Mouse (Mus musculus) layer of hippocampus, postnatal 36 days (tissue): ENCODE measurements around the gene Slc22a23. TPM values are rescaled to one million over a fixed set of nuclear protein-coding genes. Genes with fewer than 3 reads are reported as not detected.

Experiments
- DNase-seq, 2 experiments: peaks; one replicate each; pipeline ENCODE4 v3.0.0; 2022
- total RNA-seq, 2 experiments: library from RNA; stranded (reverse); gene quantifications; 2 replicates each; pipeline ENCODE4 v1.2.3; 2021

Gene Slc22a23
- total RNA-seq, 2 experiments from 2014 or later = 36.0 to 36.5 TPM

DNA sequence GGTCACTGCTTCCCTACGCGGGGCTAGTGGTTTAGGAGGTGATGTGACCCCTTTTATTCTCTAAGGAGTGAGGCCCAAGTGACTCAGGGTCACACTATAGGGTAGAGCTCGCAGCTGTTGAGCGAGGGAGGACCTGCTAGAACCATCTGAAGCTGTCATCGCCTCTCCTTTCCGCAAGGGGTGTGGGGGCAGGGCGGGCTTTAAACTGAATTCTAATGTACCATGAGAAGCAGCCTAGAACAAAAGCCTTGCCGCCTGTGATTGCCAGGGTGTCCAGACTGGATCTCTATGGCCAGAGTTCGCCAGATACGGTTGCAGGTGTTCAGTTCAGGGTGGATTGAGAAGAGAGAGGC is 213.3 kb downstream of the Slc22a23 start:
- peak; percentile 41 to 48 for DNase-seq

DNA sequence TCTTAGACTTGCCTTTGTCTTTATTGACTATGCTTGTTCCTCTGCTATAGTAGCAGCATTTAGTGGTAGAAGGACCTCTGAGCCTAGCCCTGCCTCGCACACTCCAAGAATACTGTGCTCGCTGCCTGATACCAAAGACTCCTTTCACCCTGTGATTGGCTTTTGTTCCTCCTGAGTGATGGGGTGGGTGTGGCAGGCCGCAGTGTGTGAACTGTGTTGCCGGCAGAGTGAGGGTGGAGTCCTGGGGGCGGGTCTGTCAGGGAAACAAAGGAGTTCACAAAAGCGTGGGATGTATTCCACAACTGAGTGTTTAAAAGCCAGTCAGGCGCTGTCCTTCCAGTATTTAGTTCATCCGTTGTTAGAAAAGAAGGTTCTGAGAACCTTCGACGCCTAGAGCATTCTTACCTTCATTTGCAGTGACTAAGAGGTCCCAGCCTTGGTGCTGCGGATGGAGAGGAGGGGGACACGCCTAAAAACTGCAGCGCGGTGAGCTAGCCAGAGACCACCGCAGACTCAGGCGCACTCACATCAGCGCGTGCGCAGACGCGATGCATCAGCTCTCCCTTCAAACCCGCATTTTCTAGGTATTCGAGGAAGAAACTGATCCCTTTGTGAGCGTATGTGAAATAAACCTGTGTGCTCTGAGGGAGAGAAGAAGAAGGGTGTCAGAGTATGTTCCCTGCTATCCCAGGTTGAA is 213.8 kb downstream of the Slc22a23 start:
- peak; percentile 51 to 62 for DNase-seq

DNA sequence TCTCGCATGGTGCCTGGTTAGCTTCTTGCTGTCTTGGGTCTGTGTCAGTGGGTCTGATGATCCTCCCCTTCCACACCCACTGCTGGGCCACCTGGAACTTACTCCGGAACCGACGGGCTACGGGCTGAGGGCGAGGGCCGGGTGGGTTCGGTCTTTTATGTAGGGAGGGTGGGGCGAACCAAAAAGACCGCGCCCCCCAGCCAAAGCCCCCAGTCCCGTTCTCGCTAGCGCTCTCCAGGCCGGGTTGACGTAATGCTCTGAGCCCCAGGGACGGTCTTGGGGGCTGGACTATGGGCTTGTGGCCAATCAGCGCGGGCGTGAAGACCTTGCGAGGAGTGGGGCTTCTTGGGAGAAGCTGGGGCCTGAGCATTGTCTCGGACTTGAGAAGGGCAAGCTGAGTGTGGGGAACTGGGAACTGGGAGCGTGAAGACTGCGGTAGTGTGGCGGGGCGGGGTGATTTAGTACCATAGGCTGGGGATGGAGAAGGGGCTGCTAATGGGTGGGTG is 214.7 kb downstream of the Slc22a23 start, which contains the start of gene Tubb2b:
Gene Tubb2b, minus strand, starts transcription at position 241 of the 506 bp plus-strand sequence.
- peak; percentile 77 to 82 for DNase-seq

DNA sequence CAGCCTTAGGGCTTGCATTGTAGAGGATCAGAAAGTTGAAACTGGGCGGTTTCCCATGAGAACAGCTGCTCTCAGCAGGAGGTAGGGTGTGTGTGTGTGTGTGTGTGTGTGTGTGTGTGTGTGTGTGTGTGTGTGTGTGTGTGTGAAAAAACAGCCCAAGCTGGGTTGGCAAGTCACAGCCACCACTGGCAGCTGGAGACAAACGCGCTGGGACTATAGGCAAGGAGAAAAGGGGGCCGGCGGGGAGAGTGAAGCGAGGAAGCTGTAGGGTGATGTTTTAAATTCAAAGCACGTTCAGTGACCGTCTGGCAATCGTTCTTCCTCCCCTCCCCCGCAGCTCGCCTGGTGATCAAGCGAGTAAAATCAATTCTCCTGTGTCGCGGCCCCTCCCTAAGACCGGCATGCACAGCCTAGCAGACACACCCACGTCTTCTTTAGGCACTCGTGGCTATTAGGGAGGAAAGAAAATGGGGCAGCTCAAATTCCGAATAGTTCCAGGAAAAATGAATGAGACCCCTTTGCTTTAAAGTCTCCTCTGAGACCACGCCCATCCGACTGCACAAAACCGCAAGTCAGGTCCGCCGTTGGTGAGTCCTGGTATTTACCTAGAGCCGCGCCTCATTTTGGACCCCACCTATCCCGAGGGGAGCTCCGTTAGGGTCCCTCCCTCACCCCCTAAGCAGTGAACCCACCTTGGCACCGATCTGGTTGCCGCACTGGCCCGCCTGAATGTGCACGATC is 215.3 kb downstream of the Slc22a23 start:
- peak; percentile 65 to 67 for DNase-seq

Other genes with a start within 250 kb of the Slc22a23 start
- gene Tubb2b, start 214.7 kb downstream of the Slc22a23 start, total RNA-seq = 100 to 1,000 TPM; 255 to 264 TPM
- gene Psmg4, start 182.2 kb downstream of the Slc22a23 start, total RNA-seq = 10 to 100 TPM; 25.1 TPM